Mouse (Mus musculus): ENCODE data around the gene Hoxb6.

Gene Hoxb6

DNA sequence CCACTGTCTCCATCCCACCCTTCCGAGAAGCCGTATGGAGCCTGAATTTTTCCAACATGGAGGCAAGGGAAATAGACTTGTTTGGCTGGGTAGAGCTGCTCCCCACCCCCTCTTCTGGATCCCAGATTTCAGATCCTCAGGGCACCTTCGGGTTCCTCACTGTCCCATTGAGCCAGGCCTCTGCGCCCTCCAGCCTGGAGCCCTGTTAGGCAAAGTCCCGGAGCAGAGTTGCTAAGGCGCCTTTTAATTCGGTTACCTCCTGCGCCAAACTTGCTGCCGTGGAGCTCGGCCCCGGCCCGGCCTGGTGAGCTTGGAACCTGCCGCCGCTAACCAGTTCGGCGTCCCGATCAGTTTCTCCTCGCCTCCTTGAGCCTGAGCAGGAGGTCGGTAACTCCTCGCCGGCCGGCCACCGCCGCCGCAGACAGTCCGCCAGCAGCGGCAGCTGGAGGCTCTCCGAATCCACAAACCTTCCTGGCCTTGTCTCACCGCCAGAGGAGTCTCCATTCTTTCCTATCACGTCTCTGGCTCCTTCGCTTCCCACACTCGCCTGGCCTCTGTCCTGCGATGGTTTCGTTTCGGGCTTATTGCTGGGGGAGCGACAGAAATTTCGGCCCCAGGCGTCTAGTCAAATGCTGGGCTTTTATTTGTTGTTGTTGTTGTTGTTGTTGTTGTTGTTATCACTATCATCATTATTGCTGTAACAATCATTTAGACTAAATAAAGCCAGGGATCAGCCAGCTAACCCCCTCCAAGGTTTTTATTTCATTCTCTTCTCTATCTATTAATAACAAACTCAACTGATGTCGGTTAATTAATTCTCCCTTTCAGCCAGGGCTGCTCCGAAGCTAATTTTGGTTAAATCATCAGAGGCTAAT lies 49.7 kb downstream of the Hoxb6 start:
- DNase-seq, result peak; percentile 93

DNA sequence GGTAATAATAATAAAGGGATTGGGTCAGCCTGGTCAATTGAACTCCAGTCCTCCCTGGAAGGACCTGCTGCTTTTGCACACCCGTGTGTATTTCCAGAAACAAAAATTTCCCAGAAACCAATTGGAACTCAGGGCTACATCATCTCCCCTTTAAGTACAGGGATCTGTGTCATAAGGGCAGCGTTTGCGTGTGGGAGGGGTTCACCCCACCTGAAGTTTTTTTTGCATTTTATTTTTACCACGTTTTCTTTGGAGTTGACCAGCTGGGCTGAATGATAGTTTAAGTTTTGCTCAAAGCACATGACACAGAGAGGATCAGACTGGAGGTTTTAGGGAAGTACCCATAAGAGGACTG lies 50.3 kb downstream of the Hoxb6 start:
- DNase-seq, result no peak

DNA sequence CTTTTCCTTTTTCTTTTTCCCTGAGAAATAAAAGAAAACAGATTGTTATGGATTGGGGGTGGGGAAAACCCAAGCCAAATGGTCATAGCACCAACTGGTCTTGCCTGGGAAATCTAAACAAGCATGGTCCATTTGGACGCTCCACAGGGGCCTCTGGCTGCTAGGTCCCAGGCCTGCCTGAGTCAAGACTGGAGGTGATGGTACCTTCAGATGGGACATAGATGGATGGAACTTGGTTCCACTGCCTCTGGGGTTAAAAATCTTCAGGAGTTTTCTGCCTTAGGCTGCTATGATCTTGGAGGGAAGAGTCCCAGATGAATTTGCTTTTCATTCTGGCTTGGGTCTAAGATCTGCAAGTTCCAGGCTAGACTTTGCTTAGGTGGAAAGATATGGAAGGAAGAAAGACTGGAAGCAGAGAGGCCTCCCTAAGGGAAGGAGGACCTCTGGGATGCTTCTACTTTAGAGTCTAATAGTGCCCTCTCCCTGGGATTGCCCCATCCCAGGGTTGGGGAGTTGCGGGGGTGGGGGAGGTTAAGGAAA lies 51.0 kb downstream of the Hoxb6 start:
- DNase-seq, result no peak

DNA sequence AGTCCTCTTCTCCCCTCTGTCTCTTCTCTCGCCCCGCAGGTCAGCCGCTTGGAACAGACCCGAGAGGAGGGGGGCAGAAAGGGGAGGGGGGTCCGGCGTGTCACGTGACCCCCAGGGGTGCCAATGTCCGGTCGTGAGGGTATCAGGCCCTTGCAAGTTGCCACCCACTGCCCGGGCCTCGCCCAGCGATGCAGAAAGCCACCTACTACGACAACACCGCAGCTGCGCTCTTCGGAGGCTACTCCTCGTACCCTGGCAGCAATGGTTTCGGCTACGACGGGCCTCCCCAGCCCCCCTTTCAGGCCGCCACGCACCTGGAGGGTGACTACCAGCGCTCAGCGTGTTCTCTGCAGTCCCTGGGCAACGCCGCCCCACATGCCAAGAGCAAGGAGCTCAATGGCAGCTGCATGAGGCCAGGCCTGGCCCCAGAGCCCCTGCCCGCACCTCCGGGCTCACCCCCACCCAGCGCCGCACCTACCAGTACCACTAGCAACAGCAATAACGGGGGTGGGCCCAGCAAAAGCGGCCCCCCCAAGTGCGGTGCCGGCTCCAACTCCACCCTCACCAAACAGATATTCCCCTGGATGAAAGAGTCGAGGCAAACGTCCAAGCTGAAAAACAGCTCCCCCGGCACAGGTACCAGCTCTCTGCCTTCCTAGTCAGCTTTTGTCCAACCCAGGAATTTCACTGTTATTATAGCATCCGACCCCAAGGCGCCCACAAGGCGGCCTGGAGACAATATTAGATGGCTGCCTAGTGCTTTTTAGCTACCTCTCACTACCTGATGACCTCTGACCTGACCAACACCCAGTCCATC lies 52.0 kb downstream of the Hoxb6 start:
- DNase-seq, result peak; percentile 90

DNA sequence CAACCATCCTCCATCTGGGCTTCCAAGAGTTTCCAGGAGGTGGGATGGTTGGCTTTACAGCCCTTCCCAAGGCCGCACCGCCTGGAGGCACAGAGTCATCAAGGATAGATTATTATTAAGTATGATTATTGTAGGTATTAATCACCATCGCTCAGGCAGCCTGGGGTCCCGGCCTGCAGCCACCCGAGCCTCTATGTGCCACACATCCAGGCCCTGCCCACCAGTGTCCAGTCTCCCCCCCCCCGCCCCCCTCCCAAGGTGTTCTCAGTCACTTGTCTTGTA lies 52.5 kb downstream of the Hoxb6 start:
- no peak for DNase-seq

DNA sequence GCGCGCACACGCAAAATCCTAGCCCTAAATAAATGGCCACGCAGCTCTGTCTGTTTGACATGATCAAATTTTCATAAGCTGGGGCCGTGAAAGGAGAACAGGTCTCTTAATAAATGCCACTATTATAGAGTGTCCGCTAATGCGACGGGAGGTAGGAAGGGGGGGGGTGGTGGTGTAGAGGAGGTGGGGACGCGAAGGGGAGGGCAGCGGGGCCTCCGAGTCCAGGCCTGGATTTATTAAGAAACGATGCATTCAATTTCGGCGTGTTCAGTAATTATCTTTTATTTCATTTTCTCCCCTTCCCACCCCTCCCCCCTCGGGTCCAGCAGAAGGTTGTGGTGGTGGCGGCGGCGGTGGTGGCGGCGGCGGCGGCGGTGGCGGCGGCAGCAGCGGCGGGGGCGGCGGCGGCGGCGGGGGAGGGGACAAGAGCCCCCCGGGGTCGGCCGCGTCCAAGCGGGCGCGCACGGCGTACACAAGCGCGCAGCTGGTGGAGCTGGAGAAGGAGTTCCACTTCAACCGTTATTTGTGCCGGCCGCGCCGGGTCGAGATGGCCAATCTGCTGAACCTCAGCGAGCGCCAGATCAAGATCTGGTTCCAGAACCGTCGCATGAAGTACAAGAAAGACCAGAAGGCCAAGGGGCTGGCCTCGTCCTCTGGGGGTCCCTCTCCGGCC lies 53.1 kb downstream of the Hoxb6 start:
- peak; percentile 89 for DNase-seq

DNA sequence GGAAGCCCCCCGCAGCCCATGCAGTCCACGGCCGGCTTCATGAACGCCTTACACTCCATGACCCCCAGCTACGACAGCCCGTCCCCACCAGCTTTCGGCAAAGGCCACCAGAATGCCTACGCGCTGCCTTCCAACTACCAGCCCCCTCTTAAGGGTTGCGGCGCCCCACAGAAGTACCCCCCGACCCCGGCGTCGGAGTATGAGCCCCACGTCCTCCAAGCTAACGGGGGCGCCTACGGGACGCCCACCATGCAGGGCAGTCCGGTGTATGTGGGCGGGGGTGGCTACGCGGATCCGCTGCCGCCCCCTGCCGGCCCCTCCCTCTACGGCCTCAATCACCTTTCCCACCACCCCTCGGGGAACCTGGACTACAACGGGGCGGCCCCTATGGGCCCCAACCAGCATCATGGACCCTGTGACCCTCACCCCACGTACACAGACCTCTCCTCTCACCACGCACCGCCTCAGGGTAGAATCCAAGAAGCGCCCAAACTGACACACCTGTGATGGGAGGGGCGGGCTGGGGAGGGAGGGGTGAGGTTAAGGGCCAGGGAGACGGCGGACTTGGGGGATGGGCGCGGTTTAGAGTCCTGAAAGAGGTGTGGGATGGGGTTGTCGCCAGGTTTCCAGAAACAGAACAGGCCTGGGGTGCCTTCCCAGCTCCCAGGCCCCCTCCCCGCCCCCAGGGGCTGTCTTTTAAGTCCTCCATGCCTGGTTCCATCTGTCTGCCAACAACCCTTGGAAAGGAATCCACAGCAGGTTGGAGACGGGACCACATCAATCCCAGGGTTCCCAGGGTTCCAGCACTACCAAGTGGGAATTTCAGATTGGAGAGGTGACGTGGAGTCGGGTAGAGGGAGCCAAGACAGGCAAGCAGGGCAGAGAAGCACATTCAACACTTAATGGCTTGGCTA lies 53.9 kb downstream of the Hoxb6 start:
- DNase-seq, result peak; percentile 87

DNA sequence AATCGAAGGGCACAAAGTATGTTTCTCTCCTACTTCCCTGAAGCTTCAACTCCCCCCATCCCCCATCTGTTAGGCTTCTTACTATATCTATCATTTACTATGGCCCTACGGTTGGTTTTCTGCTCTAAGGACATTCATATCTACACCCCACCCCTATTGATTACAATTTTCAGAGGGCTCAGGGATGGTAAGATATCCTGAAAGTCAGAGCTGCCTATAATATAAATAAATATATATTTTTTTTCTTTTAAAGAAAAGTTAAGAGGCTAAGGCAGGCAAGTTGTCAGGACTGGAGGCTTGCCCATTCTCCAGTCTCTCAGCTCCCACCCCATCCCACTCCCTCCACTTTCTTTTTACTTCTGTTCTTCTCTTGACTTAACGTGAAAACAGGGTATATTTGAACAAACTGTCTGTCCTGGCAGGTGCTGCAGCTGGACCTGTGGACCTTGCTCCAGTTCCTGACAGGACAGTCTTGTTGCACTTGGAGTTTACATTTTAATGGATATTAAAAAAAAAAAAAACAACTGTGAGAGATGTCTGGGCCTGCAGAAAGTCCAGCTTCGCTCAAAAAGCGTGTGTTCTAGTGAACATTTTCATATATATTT lies 54.7 kb downstream of the Hoxb6 start:
- no peak for DNase-seq

DNA sequence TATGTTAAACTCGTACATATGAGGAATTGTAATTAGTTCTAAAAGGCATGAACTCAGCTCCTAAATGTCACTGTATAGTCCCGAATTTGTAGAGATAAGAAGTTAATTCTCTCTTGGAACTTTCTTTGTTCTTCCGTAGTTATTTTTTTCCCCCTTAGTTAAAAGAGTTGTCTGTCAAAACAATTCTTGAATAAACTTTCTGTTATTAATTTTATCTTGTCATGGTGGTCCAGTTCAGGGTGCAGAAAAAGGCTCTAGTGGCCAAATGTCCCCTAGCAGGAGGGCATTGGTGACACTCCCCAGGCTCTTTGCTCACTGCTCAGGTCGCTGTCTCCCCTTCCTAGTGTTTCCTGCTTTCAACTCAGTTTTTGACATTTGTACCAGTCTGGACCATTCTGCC lies 55.4 kb downstream of the Hoxb6 start:
- DNase-seq, result no peak

DNA sequence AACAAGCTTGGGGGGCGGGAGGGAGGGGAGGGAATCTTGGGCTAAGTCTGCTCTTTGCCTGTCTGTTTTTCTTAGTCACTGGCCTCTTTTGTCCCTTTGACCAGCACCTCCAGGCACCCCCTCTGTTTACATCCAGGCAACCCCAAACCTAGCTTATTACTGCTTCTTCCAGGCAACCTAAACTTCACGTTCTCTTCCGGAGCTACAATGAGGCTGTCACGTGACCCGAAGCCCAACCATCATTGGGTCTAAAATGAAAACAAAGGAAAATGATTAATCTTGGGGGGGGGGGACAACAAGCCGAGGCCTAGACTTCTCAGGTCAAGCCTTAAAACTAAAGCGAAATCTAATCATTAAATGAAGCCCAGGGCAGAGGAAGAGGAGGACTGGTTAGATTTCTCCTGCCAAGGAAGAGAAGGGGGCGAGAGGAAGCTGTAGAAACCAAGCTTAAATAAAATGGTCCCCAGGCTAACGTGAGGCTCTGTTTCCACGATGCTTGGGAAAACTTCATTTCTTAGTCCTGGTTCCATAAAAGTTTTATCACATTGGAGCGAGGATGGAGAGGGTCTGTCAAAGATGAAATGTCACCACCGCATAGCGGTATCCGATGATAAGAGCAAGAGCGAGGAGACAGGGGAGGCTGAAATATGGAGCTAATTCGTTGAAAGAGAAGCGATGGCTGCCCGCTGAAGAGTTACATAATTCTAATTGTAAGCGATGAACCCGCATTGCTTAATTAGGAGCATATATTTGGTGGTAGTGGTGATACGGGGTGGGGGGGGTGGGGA lies 56.1 kb downstream of the Hoxb6 start:
- no peak for DNase-seq

DNA sequence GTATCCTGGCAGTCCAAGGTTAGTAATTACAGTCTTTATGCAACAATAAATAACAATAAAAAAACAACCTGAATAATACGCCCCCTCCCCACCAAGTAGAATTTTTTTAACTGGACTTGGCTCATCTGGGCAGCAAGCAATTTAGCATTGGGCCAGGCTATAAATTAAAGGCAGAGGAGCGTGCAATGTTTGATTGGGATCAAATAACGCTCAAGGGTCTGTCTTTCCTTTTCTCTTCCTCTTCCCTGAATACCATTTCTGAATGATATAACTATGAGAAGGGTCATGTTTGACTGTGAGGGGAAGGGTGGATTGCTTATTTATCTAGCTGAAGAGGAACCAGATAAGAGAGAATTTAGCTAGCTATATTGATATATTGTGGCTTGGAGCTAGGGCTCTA lies 56.7 kb downstream of the Hoxb6 start:
- no peak for DNase-seq

DNA sequence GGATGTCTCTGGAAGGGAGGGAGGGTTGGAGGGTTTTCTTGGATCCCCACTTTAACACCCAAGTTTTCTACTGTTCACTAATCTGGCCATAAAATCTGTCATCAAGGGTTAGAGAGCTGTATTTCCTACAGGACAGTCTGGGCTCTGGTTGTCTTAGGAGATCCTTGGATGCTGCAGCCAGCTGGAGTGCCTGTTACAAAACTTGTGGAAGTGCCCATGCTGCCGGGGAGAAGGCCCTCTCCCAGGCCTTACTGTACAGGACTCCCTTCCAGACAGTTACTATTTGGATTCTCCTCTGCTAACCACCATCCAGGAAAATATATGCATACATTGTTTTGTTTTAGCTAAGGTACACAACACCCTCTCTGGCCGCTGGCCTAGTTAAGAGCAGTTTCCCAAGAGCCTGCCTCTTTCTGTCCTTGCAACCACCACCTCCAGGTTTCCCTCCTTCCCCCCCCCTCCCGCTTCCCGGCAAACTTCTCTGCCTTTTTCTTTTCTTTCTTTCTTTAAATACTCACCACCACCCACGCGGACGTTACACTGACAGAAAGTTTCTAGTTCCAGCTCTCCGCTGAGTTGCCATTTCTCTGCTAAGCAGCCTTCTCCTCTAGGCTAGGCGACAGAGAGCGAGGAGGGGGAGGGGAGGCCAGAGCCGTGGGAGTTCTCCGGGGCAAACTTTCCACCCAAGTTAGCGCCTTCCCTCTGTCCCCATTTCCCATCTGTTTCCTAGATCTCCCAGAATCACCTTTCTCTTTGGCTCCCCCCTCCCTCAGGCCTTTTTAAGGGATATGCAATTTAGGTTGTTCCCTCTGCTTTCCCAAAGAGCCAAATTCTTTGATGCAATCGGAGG lies 57.4 kb downstream of the Hoxb6 start:
- DNase-seq, result peak; percentile 77

DNA sequence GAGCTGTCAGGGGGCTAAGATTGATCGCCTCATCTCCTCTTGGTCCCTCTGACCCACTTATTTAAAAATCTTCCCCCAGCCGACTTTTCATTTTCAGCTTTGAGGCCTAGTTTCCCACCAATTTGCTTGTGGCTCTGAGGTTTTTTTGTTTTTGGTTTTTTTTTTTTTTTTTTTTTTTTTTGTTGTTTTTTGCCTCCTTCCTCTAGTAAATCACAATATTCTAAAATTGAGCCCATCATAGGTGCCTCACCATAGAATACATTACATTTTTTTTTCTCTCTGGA lies 58.0 kb downstream of the Hoxb6 start, which contains the start of gene Hoxb2:
Gene Hoxb2, plus strand, starts transcription at position 185 of the 284 bp plus-strand sequence.
- DNase-seq, result no peak

DNA sequence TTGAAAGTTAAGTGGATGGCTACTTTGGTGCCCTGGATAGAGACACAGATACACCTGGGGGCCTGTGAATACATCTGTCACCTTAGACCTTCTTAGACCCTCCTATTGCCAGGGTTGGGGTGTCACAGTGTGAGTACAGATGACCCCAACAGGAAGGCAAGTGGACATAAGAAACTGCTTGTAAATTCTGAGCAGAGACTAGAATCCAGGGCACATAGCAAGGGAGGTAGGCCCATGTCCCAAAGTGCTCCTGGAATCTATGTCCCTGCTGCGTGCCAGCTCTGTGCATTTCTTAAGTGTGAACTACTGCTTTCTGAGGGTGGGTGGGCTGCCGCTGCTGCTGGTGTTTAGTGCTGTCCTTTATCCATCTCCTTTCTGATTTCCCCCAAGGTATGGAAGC lies 58.5 kb downstream of the Hoxb6 start:
- DNase-seq, result no peak
